Mouse (Mus musculus) olfactory bulb, adult 2 months (tissue): ENCODE results near the gene Ntrk3.

Experiments
- CTCF ChIP-seq: fragments of 200-500 bp; IDR thresholded peaks from 2 replicates; pipeline ENCODE4 v1.5.1; 2012; ENCODE audit warnings: low read depth, mild to moderate bottlenecking, low read length, moderate library complexity; ENCODE audit not compliant: insufficient read depth
- POLR2A ChIP-seq: fragments of 200-500 bp; IDR thresholded peaks from 2 replicates; pipeline ENCODE4 v1.6.1; 2012; ENCODE audit warnings: mild to moderate bottlenecking, low read depth, low read length, moderate library complexity; ENCODE audit not compliant: insufficient read depth

DNA sequence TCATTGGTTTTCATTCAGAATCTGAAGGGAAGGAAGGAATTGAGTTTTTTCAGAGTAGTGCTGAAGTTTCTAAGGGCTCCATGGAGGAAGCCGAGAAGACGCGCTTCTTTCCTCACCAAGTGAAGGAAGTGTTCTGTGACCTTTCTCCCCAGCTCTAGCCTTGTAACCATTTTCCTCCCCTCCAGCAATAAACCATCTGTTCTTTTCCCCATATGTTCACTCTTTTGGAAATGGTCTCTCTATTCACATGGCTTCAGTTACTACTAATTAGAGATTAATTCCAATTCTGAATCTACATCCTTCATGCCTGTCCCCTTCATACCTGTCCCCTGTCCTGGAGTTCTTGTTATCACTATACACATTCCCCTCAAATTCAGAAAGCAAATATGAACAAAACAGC is 209.8 kb downstream of the Ntrk3 start:
- no peak for TF ChIP-seq POLR2A
- no peak for TF ChIP-seq CTCF
